Mouse (Mus musculus): Measurements from ENCODE around the gene Ccdc142. TPM values are rescaled to one million over a fixed set of nuclear protein-coding genes. Genes with fewer than 3 reads are reported as not detected.
A peak's percentile ranks its signal among the peaks of the same experiment; 100 is the strongest.

The Ccdc142 gene
- total and polyA plus RNA-seq, 2 experiments: 3.0 to 5.4 TPM

DNA sequence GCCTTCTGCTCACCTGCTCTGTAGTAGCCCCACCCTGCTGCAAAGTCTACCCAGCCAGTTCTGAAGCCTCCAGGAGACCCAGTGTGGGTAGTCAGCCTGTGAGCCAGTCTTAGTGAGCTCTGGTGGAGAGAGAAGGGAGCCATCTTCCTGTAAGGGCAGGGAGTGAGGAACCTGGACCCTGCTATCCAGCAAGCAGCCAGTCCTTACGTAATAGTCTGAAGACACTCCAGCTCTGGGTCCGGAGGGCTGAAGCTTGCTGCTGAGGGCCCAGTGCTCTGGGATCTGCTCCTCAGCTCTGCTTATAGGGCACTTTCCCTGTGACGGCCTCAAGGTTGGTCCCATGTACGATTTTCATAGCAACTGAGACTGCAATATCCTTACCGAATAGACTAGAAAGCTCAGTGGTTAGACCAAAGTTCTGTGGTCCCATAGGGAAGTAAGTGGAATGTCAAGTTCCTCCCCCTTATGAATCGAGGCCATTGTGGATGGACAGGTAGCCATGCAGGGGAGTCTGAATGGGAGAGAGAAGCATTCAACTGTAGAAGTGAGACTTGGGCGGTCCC lies 33.6 kb downstream of the Ccdc142 start, which contains the start of gene Rtkn:
Rtkn (plus strand) TSS at position 513 of the 563 bp plus-strand sequence.
- 61% methylated on average over 7 of the region's 7 CpGs for WGBS
- TF ChIP-seq POLR2A (IDR thresholded peaks at IDR 0.05; ENCODE audit: extremely low read depth, insufficient read depth, low read length): no peak
- peak; percentile 54 for DNase-seq (ENCODE audit: extremely low read depth, low read depth, low spot score)
- H3K36me3 ChIP-seq (ENCODE audit: control insufficient read depth, insufficient read depth, low read length): no peaks in the 10 kb centered on the region
- H3K27ac ChIP-seq (replicated peaks; ENCODE audit: insufficient read depth, low read depth, low read length): peak within 1 kb of the TSS; percentile 89
- H3K4me3 ChIP-seq (ENCODE audit: insufficient read depth, low read depth, low read length): peak within 1 kb of the TSS; percentile 79
- H3K9ac ChIP-seq (ENCODE audit: low read depth, low read length): peak within 1 kb of the TSS; percentile 86
- no peaks in the 10 kb centered on the region for H3K27me3 ChIP-seq (ENCODE audit: control insufficient read depth, insufficient read depth, low read length)
- H3K4me1 ChIP-seq (ENCODE audit: control insufficient read depth, insufficient read depth, low read length): peaks cover 26% of the 10 kb centered on the region
- peaks cover 2% of the 10 kb centered on the region; the same call in 1 of the 2 replicates for H3K79me2 ChIP-seq (ENCODE audit: control insufficient read depth, insufficient read depth, low read length)

DNA sequence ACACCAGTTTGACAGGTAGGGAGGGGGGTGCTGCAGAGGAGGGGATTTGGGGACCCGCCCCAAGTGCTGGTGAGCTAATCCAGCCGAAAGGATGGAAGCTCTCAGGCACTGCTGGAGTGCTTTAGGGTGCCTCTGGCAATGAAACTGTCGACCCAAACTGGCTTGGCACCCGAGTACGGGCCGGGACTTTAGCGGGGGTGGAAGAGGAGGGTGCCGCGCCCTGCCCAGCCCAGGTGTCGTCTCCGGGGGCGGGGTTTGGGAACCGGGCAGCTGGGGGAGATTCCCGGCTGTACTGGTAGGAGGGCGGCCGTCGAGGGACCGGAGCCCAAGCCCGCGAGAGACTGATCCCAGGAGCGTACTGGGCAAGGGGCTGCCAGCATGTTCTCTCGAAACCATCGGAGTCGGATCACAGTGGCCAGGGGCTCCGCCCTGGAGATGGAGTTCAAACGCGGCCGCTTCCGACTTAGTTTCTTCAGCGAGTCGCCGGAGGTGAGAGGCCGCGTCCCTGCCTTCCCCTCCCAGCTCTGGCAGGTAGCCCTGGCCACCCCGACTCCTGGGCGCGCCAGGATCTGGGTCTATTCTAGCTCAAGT lies 34.3 kb downstream of the Ccdc142 start:
- no peak for TF ChIP-seq CTCF (IDR thresholded peaks at IDR 0.05; ENCODE audit: low read depth, low read length)
- no peak for TF ChIP-seq POLR2A (IDR thresholded peaks at IDR 0.05; ENCODE audit: extremely low read depth, insufficient read depth, low read length)
- H3K79me2 ChIP-seq (ENCODE audit: control insufficient read depth, insufficient read depth, low read length): peaks cover 2% of the 10 kb centered on the region; the same call in 1 of the 2 replicates
- peak overlapping the region; percentile 89 for H3K27ac ChIP-seq (replicated peaks; ENCODE audit: insufficient read depth, low read depth, low read length)
- H3K36me3 ChIP-seq (ENCODE audit: control insufficient read depth, insufficient read depth, low read length): no peaks in the 10 kb centered on the region
- peak overlapping the region; percentile 86 for H3K9ac ChIP-seq (ENCODE audit: low read depth, low read length)
- DNase-seq (ENCODE audit: extremely low read depth, low read depth, low spot score): peak; percentile 72
- H3K4me3 ChIP-seq (ENCODE audit: insufficient read depth, low read depth, low read length): peak overlapping the region; percentile 79
- 10% methylated on average over 37 of the region's 37 CpGs for WGBS
- H3K27me3 ChIP-seq (ENCODE audit: control insufficient read depth, insufficient read depth, low read length): no peaks in the 10 kb centered on the region
- peaks cover 26% of the 10 kb centered on the region for H3K4me1 ChIP-seq (ENCODE audit: control insufficient read depth, insufficient read depth, low read length)

DNA sequence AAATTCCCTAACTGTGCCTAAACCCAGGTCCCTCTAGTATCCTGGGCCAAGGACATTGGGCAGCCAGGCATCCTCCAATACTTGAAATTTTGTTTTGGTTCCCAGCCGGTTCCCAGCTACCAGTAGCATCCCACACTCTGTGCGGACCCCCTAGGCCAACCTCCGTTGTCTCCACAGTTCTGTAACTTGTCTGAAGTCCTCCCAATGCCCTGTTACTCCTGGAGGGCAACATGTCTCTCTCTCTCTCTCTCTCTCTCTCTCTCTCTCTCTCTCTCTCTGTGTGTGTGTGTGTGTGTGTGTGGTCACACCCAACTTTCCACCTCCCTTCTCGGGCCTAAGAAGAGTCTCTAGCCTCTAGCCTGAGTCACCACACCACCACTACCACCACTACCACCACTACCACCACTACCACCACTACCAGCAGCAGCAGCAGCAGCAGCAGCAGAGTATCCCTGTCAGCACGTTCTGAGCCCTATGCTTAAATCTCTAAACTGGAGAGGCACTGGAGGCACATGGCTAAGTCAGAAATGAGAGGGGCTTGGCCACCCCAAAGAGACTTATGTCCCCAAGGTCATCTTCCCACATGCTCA lies 35.0 kb downstream of the Ccdc142 start:
- WGBS: 19% methylated on average over 5 of the region's 5 CpGs
- Histone ChIP-seq H3K27ac (replicated peaks; ENCODE audit: insufficient read depth, low read depth, low read length) (peak overlapping the region; percentile 89), H3K4me1 (ENCODE audit: control insufficient read depth, insufficient read depth, low read length) (peaks cover 23% of the 10 kb centered on the region)

DNA sequence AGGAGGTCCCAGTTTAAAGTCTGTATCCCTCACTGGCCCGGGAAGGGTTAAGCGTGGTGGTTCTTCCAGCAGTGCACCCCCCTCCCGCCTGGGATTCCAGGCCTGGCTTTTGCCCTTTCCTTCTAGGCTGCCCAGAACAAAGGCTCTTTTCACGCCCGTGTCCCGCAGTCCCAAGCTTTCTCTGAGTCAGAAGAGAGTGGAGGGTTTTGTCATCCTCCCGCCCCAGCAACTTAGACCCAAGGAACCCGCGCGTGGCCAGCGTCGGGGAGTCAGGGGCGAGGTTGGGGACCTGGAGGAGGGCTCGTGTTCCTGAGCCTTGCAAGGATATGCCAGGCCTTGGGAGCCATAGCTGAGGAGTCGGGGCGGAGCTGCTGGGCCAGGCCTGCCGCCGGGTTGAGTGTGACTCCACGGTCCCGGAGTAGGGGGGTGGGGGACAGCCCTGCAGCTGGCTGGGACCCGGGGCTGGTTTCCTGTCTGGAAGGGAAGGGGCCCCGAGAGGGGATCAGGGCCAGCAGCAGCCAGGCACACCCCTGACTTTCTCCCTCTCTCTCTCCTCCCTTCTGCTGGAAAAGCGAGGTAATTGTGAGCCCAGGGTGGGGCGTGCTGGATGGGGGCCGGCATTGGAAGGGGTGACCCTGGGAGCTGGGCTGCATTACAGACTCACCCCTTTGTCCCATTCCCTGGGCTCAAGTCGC lies 35.6 kb downstream of the Ccdc142 start:
- Histone ChIP-seq H3K36me3 (ENCODE audit: control insufficient read depth, insufficient read depth, low read length) (no peaks in the 10 kb centered on the region), H3K27ac (replicated peaks; ENCODE audit: insufficient read depth, low read depth, low read length) (peak overlapping the region; percentile 89), H3K9ac (ENCODE audit: low read depth, low read length) (peak overlapping the region; percentile 86), H3K4me3 (ENCODE audit: insufficient read depth, low read depth, low read length) (peak overlapping the region; percentile 79), H3K4me1 (ENCODE audit: control insufficient read depth, insufficient read depth, low read length) (peaks cover 21% of the 10 kb centered on the region), H3K79me2 (ENCODE audit: control insufficient read depth, insufficient read depth, low read length) (peaks cover 2% of the 10 kb centered on the region; the same call in 1 of the 2 replicates), H3K27me3 (ENCODE audit: control insufficient read depth, insufficient read depth, low read length) (no peaks in the 10 kb centered on the region)
- WGBS: 4% methylated on average over 26 of the region's 26 CpGs
- TF ChIP-seq POLR2A (IDR thresholded peaks at IDR 0.05; ENCODE audit: extremely low read depth, insufficient read depth, low read length) (no peak), CTCF (IDR thresholded peaks at IDR 0.05; ENCODE audit: low read depth, low read length) (no peak)
- DNase-seq (ENCODE audit: extremely low read depth, low read depth, low spot score): peak; percentile 46

More for the DNA sequence above, 35.0 kb downstream of the Ccdc142 start:
- peaks cover 2% of the 10 kb centered on the region; the same call in 1 of the 2 replicates for H3K79me2 ChIP-seq (ENCODE audit: control insufficient read depth, insufficient read depth, low read length)
- H3K4me3 ChIP-seq (ENCODE audit: insufficient read depth, low read depth, low read length): peak overlapping the region; percentile 79
- TF ChIP-seq POLR2A (IDR thresholded peaks at IDR 0.05; ENCODE audit: extremely low read depth, insufficient read depth, low read length): no peak
- TF ChIP-seq CTCF (IDR thresholded peaks at IDR 0.05; ENCODE audit: low read depth, low read length): no peak
- peak overlapping the region; percentile 86 for H3K9ac ChIP-seq (ENCODE audit: low read depth, low read length)
- H3K36me3 ChIP-seq (ENCODE audit: control insufficient read depth, insufficient read depth, low read length): no peaks in the 10 kb centered on the region
- no peak for DNase-seq (ENCODE audit: extremely low read depth, low read depth, low spot score)
- no peaks in the 10 kb centered on the region for H3K27me3 ChIP-seq (ENCODE audit: control insufficient read depth, insufficient read depth, low read length)

DNA sequence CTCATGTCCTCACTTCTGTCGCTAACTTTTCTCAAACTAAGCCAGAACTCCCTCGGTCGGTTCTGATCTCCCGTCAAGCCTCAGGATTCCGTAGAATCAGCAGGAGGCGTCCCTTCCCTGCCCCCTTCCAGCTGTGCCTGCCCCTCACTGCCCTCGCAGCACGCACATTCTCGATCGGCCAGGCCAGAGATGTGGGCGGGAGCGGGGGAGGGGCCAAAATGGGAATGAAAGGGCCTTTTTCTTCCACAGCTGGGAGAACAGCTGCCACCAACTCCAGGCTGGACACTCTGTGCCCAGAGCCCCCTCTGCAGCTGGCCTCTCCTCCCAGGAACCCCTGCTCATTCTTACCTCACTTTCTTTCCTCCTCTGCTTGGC lies 36.2 kb downstream of the Ccdc142 start:
- Histone ChIP-seq H3K27ac (replicated peaks; ENCODE audit: insufficient read depth, low read depth, low read length) (peak overlapping the region; percentile 89), H3K27me3 (ENCODE audit: control insufficient read depth, insufficient read depth, low read length) (no peaks in the 10 kb centered on the region), H3K79me2 (ENCODE audit: control insufficient read depth, insufficient read depth, low read length) (peaks cover 2% of the 10 kb centered on the region; the same call in 1 of the 2 replicates), H3K4me1 (ENCODE audit: control insufficient read depth, insufficient read depth, low read length) (peaks cover 19% of the 10 kb centered on the region), H3K9ac (ENCODE audit: low read depth, low read length) (peak overlapping the region; percentile 86), H3K36me3 (ENCODE audit: control insufficient read depth, insufficient read depth, low read length) (no peaks in the 10 kb centered on the region), H3K4me3 (ENCODE audit: insufficient read depth, low read depth, low read length) (peak overlapping the region; percentile 79)
- WGBS: under 1% methylated on average over 12 of the region's 12 CpGs
- DNase-seq (ENCODE audit: extremely low read depth, low read depth, low spot score): peak; percentile 79
- TF ChIP-seq CTCF (IDR thresholded peaks at IDR 0.05; ENCODE audit: low read depth, low read length): no peak; the same call in 1 of the 2 replicates
- peak; percentile 80; the same call in 1 of the 2 replicates for TF ChIP-seq POLR2A (IDR thresholded peaks at IDR 0.05; ENCODE audit: extremely low read depth, insufficient read depth, low read length)
